Mouse (Mus musculus): ENCODE data around the gene Gtf2h2.
A peak's percentile ranks its signal among the peaks of the same experiment; 100 is the strongest.
"Not testable (repeated sequence)": the region's sequence is repeated elsewhere in the genome, so short reads cannot be mapped to it uniquely, and the experiment has no call there.

Gene Gtf2h2

GRCm38 (mm10) chr13:100511860-100512364 lies 19.5 kb upstream of the Gtf2h2 start:
- no peaks in the 10 kb centered on the region for H3K27me3 ChIP-seq (ENCODE audit: control insufficient read depth, insufficient read depth, low read length, poor library complexity, severe bottlenecking)
- H3K36me3 ChIP-seq (ENCODE audit: control insufficient read depth, insufficient read depth, low read length, poor library complexity, severe bottlenecking), result no peaks in the 10 kb centered on the region
- DNase-seq (ENCODE audit: low read depth, low spot score), result no peak

GRCm38 (mm10) chr13:100511146-100511859 lies 18.9 kb upstream of the Gtf2h2 start:
- DNase-seq (ENCODE audit: low read depth, low spot score), result no peak
- Histone ChIP-seq H3K36me3 (ENCODE audit: control insufficient read depth, insufficient read depth, low read length, poor library complexity, severe bottlenecking) (no peaks in the 10 kb centered on the region), H3K27me3 (ENCODE audit: control insufficient read depth, insufficient read depth, low read length, poor library complexity, severe bottlenecking) (no peaks in the 10 kb centered on the region)

- DNase-seq (ENCODE audit: low read depth, low spot score); H3K27me3 ChIP-seq (ENCODE audit: control insufficient read depth, insufficient read depth, low read length, poor library complexity, severe bottlenecking): not testable (repeated sequence)
These were observed 7.2 kb upstream of the Gtf2h2 start for GRCm38 (mm10) chr13:100499625-100500024.

GRCm38 (mm10) chr13:100495337-100495736 lies 3.0 kb upstream of the Gtf2h2 start:
- Histone ChIP-seq H3K36me3 (ENCODE audit: control insufficient read depth, insufficient read depth, low read length, poor library complexity, severe bottlenecking) (no peaks in the 10 kb centered on the region), H3K27me3 (ENCODE audit: control insufficient read depth, insufficient read depth, low read length, poor library complexity, severe bottlenecking) (no peaks in the 10 kb centered on the region)
- no peak for DNase-seq (ENCODE audit: low read depth, low spot score)

More at GRCm38 (mm10) chr13:100499625-100500024, 7.2 kb upstream of the Gtf2h2 start:
- not testable (repeated sequence) for H3K36me3 ChIP-seq (ENCODE audit: control insufficient read depth, insufficient read depth, low read length, poor library complexity, severe bottlenecking)

GRCm38 (mm10) chr13:100494370-100494769 lies 2.0 kb upstream of the Gtf2h2 start:
- not testable (repeated sequence) for H3K36me3 ChIP-seq (ENCODE audit: control insufficient read depth, insufficient read depth, low read length, poor library complexity, severe bottlenecking); H3K27me3 ChIP-seq (ENCODE audit: control insufficient read depth, insufficient read depth, low read length, poor library complexity, severe bottlenecking)
- DNase-seq (ENCODE audit: low read depth, low spot score), result peak; percentile 21

GRCm38 (mm10) chr13:100493313-100493712 lies 934 bp upstream of the Gtf2h2 start:
- Histone ChIP-seq H3K36me3 (ENCODE audit: control insufficient read depth, insufficient read depth, low read length, poor library complexity, severe bottlenecking) (peaks cover 4% of the 10 kb centered on the region; the same call in 1 of the 2 replicates), H3K27me3 (ENCODE audit: control insufficient read depth, insufficient read depth, low read length, poor library complexity, severe bottlenecking) (no peaks in the 10 kb centered on the region)
- DNase-seq (ENCODE audit: low read depth, low spot score), result peak; percentile 24

GRCm38 (mm10) chr13:100491623-100492022 lies 756 bp downstream of the Gtf2h2 start:
- no peak for DNase-seq (ENCODE audit: low read depth, low spot score)

GRCm38 (mm10) chr13:100490424-100490823 lies 2.0 kb downstream of the Gtf2h2 start:
- H3K36me3 ChIP-seq (ENCODE audit: control insufficient read depth, insufficient read depth, low read length, poor library complexity, severe bottlenecking), result peaks cover 4% of the 10 kb centered on the region
- no peak for DNase-seq (ENCODE audit: low read depth, low spot score)
- no peaks in the 10 kb centered on the region for H3K27me3 ChIP-seq (ENCODE audit: control insufficient read depth, insufficient read depth, low read length, poor library complexity, severe bottlenecking)

More at GRCm38 (mm10) chr13:100491623-100492022, 756 bp downstream of the Gtf2h2 start:
- H3K36me3 ChIP-seq (ENCODE audit: control insufficient read depth, insufficient read depth, low read length, poor library complexity, severe bottlenecking), result peaks cover 4% of the 10 kb centered on the region
- no peaks in the 10 kb centered on the region for H3K27me3 ChIP-seq (ENCODE audit: control insufficient read depth, insufficient read depth, low read length, poor library complexity, severe bottlenecking)

- no peak for DNase-seq (ENCODE audit: low read depth, low spot score)
These were observed 8.8 kb downstream of the Gtf2h2 start for GRCm38 (mm10) chr13:100483610-100484009.

GRCm38 (mm10) chr13:100463527-100464222 lies 28.7 kb downstream of the Gtf2h2 start:
- peaks cover 5% of the 10 kb centered on the region for H3K36me3 ChIP-seq (ENCODE audit: control insufficient read depth, insufficient read depth, low read length, poor library complexity, severe bottlenecking)
- DNase-seq (ENCODE audit: low read depth, low spot score), result no peak
- no peaks in the 10 kb centered on the region for H3K27me3 ChIP-seq (ENCODE audit: control insufficient read depth, insufficient read depth, low read length, poor library complexity, severe bottlenecking)

More at GRCm38 (mm10) chr13:100483610-100484009, 8.8 kb downstream of the Gtf2h2 start:
- peaks cover 12% of the 10 kb centered on the region for H3K36me3 ChIP-seq (ENCODE audit: control insufficient read depth, insufficient read depth, low read length, poor library complexity, severe bottlenecking)
- H3K27me3 ChIP-seq (ENCODE audit: control insufficient read depth, insufficient read depth, low read length, poor library complexity, severe bottlenecking), result no peaks in the 10 kb centered on the region

GRCm38 (mm10) chr13:100461336-100461735 lies 31.0 kb downstream of the Gtf2h2 start:
- DNase-seq (ENCODE audit: low read depth, low spot score), result no peak
- Histone ChIP-seq H3K27me3 (ENCODE audit: control insufficient read depth, insufficient read depth, low read length, poor library complexity, severe bottlenecking) (no peaks in the 10 kb centered on the region), H3K36me3 (ENCODE audit: control insufficient read depth, insufficient read depth, low read length, poor library complexity, severe bottlenecking) (peaks cover 5% of the 10 kb centered on the region)

GRCm38 (mm10) chr13:100452415-100453127 lies 39.8 kb downstream of the Gtf2h2 start, which contains the start of gene Naip1:
Gene Naip1, minus strand, starts transcription at chr13:100452869.
- DNase-seq (ENCODE audit: low read depth, low spot score); H3K27me3 ChIP-seq (ENCODE audit: control insufficient read depth, insufficient read depth, low read length, poor library complexity, severe bottlenecking); H3K36me3 ChIP-seq (ENCODE audit: control insufficient read depth, insufficient read depth, low read length, poor library complexity, severe bottlenecking): not testable (repeated sequence)

- Histone ChIP-seq H3K36me3 (ENCODE audit: control insufficient read depth, insufficient read depth, low read length, poor library complexity, severe bottlenecking) (no peaks in the 10 kb centered on the region), H3K27me3 (ENCODE audit: control insufficient read depth, insufficient read depth, low read length, poor library complexity, severe bottlenecking) (no peaks in the 10 kb centered on the region)
- peak; percentile 27 for DNase-seq (ENCODE audit: low read depth, low spot score)
These were observed 42.9 kb downstream of the Gtf2h2 start for GRCm38 (mm10) chr13:100449495-100449894.

GRCm38 (mm10) chr13:100440116-100440515 lies 52.3 kb downstream of the Gtf2h2 start:
- no peaks in the 10 kb centered on the region for H3K27me3 ChIP-seq (ENCODE audit: control insufficient read depth, insufficient read depth, low read length, poor library complexity, severe bottlenecking)
- H3K36me3 ChIP-seq (ENCODE audit: control insufficient read depth, insufficient read depth, low read length, poor library complexity, severe bottlenecking), result no peaks in the 10 kb centered on the region
- no peak for DNase-seq (ENCODE audit: low read depth, low spot score)

Data from splenic B cell, adult 2 months (primary cell).